Mouse (Mus musculus) kidney, adult 2 months (tissue): ENCODE measurements around the gene Gm20422. TPM values are rescaled to one million over a fixed set of nuclear protein-coding genes. Genes with fewer than 3 reads are reported as not detected.

ENCODE experiments used
- DNase-seq: peaks from one replicate; pipeline ENCODE4 v3.0.0; 2021
- H3K27ac ChIP-seq: fragments of 200-500 bp; 2 replicates; pipeline ENCODE4 v1.5.1; 2012; ENCODE audit warnings: low read depth, low read length, control low read depth, inconsistent platforms; ENCODE audit not compliant: insufficient read depth
- H3K27me3 ChIP-seq: fragments of 200-500 bp; replicated peaks from 2 replicates; pipeline ENCODE4 v1.6.1; 2012; ENCODE audit warnings: mild to moderate bottlenecking, moderate library complexity, low read length, inconsistent platforms; ENCODE audit not compliant: control insufficient read depth, insufficient read depth
- H3K36me3 ChIP-seq: fragments of 200-500 bp; 2 replicates; pipeline ENCODE4 v1.6.1; 2012; ENCODE audit warnings: mild to moderate bottlenecking, moderate library complexity, low read length, inconsistent platforms; ENCODE audit not compliant: control insufficient read depth, insufficient read depth
- H3K4me1 ChIP-seq: fragments of 200-500 bp; 2 replicates; pipeline ENCODE4 v1.6.1; 2011; ENCODE audit warnings: low read length; ENCODE audit not compliant: control insufficient read depth, insufficient read depth
- H3K4me3 ChIP-seq: fragments of 200-500 bp; 2 replicates; pipeline ENCODE4 v1.5.1; 2011; ENCODE audit warnings: mild to moderate bottlenecking, low read depth, low read length, control low read depth; ENCODE audit not compliant: insufficient read depth
- CTCF ChIP-seq: fragments of 200-500 bp; conservative IDR thresholded peaks from 2 replicates; pipeline ENCODE4 v1.5.1; 2011; ENCODE audit warnings: low read depth, mild to moderate bottlenecking, control low read depth, low read length, moderate library complexity, mixed read lengths; ENCODE audit not compliant: insufficient read depth, insufficient read length
- POLR2A ChIP-seq: fragments of 200-500 bp; IDR thresholded peaks from one replicate; pipeline ENCODE4 v1.6.1; 2011; ENCODE audit warnings: low read depth, low read length, control low read depth
- WGBS: fragments of 180-500 bp; shearing (Covaris S2); methylation state at CpG from one replicate; pipeline ENCODE4 v1.1.7; 2018; 5-methylcytosine and 5-hydroxymethylcytosine counted together
- polyA plus RNA-seq: library from polyadenylated mRNA; depleted of rRNA; stranded (reverse); fragments of >200 nt; gene quantifications from 2 replicates; pipeline ENCODE4 v1.2.3, GENCODE M21; 2012

Gene Gm20422
- polyA plus RNA-seq, 1 experiment: 0.23 TPM

GRCm38 (mm10) chr8:69802216-69802615, 27.5 kb upstream of the Gm20422 start:
- Histone ChIP-seq H3K36me3 (peaks cover 7% of the 10 kb centered on the region), H3K4me3 (no peak overlapping the region), H3K4me1 (no peaks in the 10 kb centered on the region), H3K27me3 (no peaks in the 10 kb centered on the region), H3K27ac (no peak overlapping the region)
- no peak for TF ChIP-seq POLR2A
- TF ChIP-seq CTCF: no peak
- no peak for DNase-seq

- 96% methylated on average over 4 of the region's 4 CpGs for WGBS
- Histone ChIP-seq H3K4me1 (no peaks in the 10 kb centered on the region), H3K36me3 (peaks cover 7% of the 10 kb centered on the region), H3K4me3 (no peak overlapping the region), H3K27me3 (no peaks in the 10 kb centered on the region), H3K27ac (no peak overlapping the region)
- TF ChIP-seq CTCF (no peak), POLR2A (no peak)
- DNase-seq: no peak
Observed at GRCm38 (mm10) chr8:69801796-69802195, 27.1 kb upstream of the Gm20422 start.

GRCm38 (mm10) chr8:69799946-69800345, 25.3 kb upstream of the Gm20422 start:
- no peak overlapping the region for H3K27ac ChIP-seq
- no peak for DNase-seq
- whole genome bisulfite sequencing: 92% methylated on average over 5 of the region's 5 CpGs
- no peak overlapping the region for H3K4me3 ChIP-seq
- TF ChIP-seq CTCF: 0 out of 2 replicates have a peak, but pooled peaks have one; percentile 0
- TF ChIP-seq POLR2A: no peak
- H3K4me1 ChIP-seq: no peaks in the 10 kb centered on the region
- H3K27me3 ChIP-seq: no peaks in the 10 kb centered on the region
- H3K36me3 ChIP-seq: peaks cover 6% of the 10 kb centered on the region

DNA sequence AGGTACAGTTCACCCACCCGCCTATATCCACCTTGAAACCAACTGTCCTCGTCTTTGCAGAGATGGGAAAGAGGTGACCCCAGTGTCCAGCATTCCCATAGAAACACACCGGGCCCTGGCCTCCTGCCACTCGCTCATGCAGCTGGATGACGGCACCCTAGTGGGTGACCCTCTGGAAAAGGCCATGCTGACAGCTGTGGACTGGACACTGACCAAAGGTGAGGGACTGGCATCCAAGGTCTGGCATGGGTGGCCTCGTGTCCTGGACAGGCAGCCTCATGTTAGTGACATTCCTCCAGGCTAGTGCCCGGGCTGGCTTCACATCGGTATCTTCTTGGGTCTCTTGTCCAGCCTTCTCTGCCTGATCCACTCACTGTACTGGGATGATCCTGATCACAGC, 24.6 kb upstream of the Gm20422 start:
- 88% methylated on average over 8 of the region's 8 CpGs for WGBS
- no peaks in the 10 kb centered on the region for H3K4me1 ChIP-seq
- H3K27me3 ChIP-seq: no peaks in the 10 kb centered on the region
- TF ChIP-seq CTCF: no peak
- no peak for TF ChIP-seq POLR2A
- H3K36me3 ChIP-seq: peaks cover 6% of the 10 kb centered on the region
- DNase-seq: no peak
- H3K4me3 ChIP-seq: no peak overlapping the region
- no peak overlapping the region for H3K27ac ChIP-seq

DNA sequence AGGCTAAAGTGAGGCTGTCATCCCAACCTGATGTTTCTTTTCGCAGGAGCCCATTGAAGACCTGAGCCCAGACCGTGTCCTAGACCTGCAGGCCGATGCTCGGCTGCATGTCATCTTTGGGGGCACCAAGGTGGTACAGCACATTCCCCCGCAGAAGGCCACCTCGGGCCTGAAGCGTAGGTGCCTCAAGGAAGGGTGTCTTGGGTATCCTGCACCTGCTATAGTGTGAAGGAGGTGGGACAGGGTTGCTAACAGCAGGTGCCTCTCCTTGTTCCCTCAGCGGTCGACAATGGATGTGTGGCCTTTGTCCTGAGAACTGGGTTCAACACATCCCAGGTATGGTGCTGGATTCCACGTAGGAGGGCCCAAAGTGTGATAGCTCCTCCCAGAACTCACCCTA, 23.0 kb upstream of the Gm20422 start:
- DNase-seq: no peak
- H3K27ac ChIP-seq: no peak overlapping the region
- 89% methylated on average over 10 of the region's 10 CpGs for WGBS
- H3K36me3 ChIP-seq: peaks cover 6% of the 10 kb centered on the region
- no peak for TF ChIP-seq CTCF
- no peak for TF ChIP-seq POLR2A
- no peaks in the 10 kb centered on the region; the same call in 1 of the 2 replicates for H3K4me1 ChIP-seq
- no peaks in the 10 kb centered on the region for H3K27me3 ChIP-seq
- no peak overlapping the region for H3K4me3 ChIP-seq

DNA sequence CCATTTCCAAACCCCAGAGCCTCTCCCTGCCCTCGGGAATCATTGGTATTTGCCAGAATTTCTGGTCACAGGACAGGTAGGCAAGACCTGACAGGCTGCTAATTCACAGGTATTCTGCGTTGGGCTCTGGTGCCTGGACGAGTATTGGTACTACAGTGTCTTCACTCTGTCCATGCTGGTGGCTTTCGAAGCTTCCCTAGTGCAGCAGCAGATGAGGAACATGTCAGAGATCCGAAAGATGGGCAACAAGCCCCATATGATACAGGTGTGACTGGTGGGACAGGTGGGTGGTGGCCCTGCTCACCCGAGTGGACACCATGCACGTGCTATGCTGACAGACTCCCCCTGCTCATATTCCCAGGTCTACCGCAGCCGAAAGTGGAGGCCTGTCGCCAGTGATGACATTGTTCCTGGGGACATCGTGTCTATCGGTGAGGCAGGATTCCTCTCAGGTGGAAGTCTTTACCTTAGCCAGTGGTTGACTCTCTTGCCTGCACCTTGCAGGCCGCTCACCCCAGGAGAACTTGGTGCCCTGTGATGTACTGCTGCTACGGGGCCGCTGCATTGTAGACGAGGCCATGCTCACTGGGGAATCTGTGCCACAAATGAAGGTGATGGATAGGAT, 22.1 kb upstream of the Gm20422 start:
- Histone ChIP-seq H3K36me3 (peaks cover 6% of the 10 kb centered on the region), H3K4me3 (no peak overlapping the region), H3K27me3 (no peaks in the 10 kb centered on the region), H3K4me1 (peaks cover 5% of the 10 kb centered on the region; the same call in 1 of the 2 replicates), H3K27ac (no peak overlapping the region)
- no peak for DNase-seq
- no peak for TF ChIP-seq CTCF
- TF ChIP-seq POLR2A: no peak
- WGBS: 95% methylated on average over 16 of the region's 16 CpGs

DNA sequence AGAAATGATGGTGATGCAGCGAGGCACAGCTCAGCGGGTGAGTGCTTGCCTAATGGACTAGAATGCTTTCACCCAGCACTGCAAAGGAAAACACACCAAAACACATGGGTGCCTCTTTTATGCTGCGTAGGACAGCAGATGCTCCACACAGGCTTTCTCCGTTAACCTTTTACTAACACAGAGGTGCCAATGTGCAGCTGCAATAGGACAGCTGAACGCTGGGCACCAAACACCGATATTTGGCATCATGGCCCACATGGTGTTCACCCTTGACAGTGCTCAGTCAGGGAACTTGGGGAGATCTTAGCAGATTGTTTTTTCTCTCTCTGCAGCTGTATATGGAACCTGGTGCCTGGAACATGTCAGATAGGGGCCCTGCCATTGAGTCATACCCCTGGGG, 20.2 kb upstream of the Gm20422 start:
- Histone ChIP-seq H3K36me3 (peaks cover 4% of the 10 kb centered on the region), H3K4me1 (peaks cover 7% of the 10 kb centered on the region; the same call in 1 of the 2 replicates), H3K4me3 (no peak overlapping the region), H3K27me3 (no peaks in the 10 kb centered on the region), H3K27ac (no peak overlapping the region)
- DNase-seq: no peak
- WGBS: 90% methylated on average over 6 of the region's 6 CpGs
- TF ChIP-seq POLR2A: no peak
- TF ChIP-seq CTCF: no peak
